Mouse (Mus musculus) ES-Bruce4 (cell line): ENCODE data around the gene Rsph9.
A peak's percentile ranks its signal among the peaks of the same experiment; 100 is the strongest.

Experiments used
- CTCF ChIP-seq: IDR thresholded peaks from one replicate; pipeline ENCODE4 v1.8.1; 2011; ENCODE audit warnings: low read depth, low read length
- POLR2A ChIP-seq: IDR thresholded peaks from one replicate; pipeline ENCODE4 v1.8.1; 2011; ENCODE audit warnings: low read length; ENCODE audit not compliant: insufficient read depth

GRCm38 (mm10) chr17:46152847-46153782 lies 9.1 kb upstream of the Rsph9 start, which contains the start of gene Mad2l1bp:
- TF ChIP-seq POLR2A, result peak; percentile 98
- no peak for TF ChIP-seq CTCF
